Mouse (Mus musculus): Measurements from ENCODE around the gene Emp3.
"Not testable (repeated sequence)": the region's sequence is repeated elsewhere in the genome, so short reads cannot be mapped to it uniquely, and the experiment has no call there.

Emp3 gene

DNA sequence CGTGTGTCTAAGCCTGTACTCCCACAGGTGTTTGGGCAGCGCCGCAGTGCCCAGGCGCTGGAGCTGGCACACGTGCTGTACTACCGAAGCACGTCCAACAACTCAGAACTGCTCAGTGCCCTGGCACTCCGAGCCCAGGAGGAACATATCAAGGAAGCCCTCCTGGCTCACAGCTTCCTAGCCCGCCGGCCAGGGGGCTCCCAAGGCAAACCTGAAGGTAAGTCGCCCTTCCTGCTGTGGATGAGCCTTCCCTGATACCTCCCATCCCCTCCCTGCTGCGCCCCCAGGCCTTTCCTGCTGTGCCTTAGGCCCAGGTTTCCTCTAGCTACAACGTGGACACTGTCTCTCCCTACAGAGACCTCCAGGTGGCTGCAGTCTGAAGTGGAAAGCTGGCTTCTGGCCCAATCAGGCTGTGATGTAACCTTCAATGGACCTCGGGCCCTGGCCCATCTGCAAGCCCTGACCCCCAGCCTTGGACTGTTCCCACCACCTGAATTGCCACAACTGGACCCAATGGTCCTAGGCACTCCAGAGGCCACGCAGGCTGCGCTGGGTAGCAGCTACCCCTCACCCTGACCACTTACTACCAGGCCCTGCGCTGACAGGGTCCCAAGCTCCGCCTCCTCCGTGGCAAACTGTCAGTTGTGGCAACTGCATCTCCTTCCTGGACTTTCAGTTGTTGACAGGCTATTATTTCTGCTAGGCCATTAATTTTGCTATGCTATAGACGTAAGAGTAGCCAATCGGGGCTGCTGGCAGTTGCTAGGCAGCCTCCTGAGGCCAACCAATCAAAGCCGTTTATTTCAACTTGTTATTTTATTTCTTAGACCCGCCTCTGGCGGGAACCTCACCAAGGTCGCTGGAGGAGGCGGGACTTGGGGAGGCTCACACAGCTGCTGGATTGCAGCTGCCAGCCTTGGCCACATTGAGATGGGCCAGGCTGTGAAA lies 4.9 kb downstream of the Emp3 start:
- no peak for DNase-seq (ENCODE audit: extremely low read depth, low read depth)

DNA sequence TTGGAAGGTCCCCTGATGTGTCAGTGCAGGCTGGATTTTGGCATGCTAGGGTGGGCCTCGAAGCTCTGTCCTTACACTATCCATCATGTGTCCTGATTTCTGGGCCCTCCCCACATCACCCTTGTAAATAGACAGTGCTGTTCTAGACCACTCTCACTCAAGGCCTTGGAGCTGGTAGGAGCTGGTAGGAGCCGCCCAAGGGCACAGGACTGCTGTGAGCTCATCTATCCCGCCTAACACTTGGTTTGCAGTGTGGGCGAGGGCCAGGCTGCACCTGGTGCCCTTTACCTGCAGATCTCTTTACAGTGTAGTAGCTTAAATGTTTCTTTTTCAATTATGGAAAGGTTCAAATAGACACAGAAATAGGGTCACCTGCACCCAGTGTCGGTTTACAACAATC lies 6.2 kb downstream of the Emp3 start:
- DNase-seq (ENCODE audit: extremely low read depth, low read depth): no peak

GRCm38 (mm10) chr7:45914067-45914466 lies 7.1 kb downstream of the Emp3 start:
- no peak for DNase-seq (ENCODE audit: extremely low read depth, low read depth)

GRCm38 (mm10) chr7:45909145-45909544 lies 12.1 kb downstream of the Emp3 start:
- DNase-seq (ENCODE audit: extremely low read depth, low read depth): no peak

DNA sequence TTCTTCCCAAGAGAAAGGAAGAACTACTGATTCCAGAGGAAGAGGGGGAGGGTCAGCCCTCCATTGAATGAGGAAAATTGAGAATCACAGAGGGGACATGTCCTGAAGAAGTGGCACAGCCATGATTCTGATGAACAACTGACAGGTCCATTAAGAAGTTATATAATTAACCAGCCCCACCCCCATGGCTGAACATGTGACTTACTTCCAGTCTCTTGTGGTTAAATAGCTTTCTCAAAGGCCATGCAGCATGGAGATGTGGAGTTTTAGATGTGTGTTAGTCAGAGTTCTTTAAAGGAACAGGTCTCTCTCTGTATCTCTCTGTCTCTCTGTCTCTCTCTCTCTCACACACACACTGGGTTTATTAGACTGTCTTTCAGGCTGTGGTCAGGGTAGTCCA lies 12.8 kb downstream of the Emp3 start:
- DNase-seq (ENCODE audit: extremely low read depth, low read depth): no peak

DNA sequence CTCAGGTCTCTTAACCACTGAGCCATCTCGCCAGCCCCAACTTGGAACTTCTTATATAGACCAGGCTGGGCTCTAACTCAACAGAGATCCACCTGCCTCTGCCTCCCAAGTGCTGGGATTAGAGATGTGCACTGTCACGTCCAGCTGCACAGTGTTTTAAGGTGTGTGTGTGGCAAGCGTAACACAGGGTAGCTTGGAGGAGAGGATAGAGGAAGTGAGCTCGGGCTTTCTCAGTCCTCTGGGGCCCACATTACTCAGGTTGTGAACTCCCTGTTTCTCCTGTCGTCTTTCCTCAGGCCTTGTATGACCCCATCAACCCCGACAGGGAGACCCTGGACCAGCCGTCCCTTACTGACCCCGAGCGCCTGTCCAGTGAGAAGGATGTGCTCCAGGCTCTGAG lies 14.6 kb downstream of the Emp3 start:
- no peak for DNase-seq (ENCODE audit: extremely low read depth, low read depth)

- no peak for DNase-seq (ENCODE audit: extremely low read depth, low read depth)
Observed at GRCm38 (mm10) chr7:45902481-45903002, 18.7 kb downstream of the Emp3 start.

DNA sequence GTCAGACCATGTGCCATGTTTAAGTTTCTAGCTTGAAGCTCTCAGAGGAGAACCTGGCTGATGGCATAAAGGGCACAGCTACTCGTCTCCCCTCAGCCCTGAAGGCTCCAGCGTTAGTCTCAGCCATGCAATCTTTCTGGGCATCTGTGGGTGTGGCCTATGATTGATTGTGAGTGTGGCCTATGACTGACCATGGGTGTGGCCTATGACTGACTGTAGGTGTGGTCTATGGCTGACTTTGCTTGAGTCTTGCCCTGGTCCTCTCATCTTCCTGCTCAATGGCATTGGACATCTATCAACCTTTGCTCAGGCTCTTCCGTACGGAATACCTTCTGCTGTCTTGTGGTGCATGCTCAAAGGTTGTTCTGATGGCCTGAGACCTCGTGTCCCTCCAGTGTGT lies 19.6 kb downstream of the Emp3 start:
- DNase-seq (ENCODE audit: extremely low read depth, low read depth): no peak

DNA sequence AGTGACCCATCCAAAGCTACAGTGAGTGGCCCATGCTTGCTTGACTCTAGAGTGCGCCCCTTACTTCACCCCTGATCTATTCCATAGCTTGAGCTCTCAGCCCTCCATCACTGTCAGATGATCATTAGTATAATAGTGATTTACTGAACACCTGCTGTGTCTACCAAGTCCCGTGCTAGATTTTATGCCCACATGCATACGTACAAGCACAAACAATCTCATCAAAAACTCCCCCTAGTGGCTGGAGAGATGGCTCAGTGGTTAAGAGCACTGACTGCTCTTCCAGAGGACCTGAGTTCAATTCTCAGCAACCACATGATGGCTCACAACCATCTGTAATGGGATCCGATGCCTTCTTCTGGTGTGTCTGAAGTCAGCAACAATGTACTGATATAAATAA lies 23.1 kb downstream of the Emp3 start:
- peak; percentile 46 for DNase-seq (ENCODE audit: extremely low read depth, low read depth)

DNA sequence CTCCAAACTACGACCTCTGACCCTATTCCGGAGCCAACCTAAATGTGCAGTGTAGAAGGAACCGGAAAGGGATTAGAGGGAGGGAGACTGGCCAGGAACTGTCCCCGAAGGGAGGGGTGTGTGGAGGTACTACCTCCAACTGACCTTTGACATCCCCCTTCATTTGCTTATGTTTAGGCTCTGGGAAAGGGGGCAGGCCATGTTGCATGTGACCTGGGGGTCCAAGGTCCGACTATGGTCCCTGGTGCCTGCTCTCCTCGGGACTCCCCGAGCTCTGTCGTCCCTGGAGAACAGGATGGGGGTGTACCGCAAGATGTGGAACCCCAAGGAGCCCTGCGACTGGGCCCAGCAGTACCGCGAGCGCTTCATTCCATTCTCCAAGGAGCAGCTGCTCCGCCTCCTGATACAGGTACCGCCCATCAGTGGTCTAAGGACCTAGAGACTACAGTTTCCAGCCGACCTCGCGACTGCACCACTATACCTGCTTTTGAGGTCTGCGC lies 23.9 kb downstream of the Emp3 start:
- DNase-seq (ENCODE audit: extremely low read depth, low read depth): peak; percentile 64

GRCm38 (mm10) chr7:45896517-45897257 lies 24.5 kb downstream of the Emp3 start, which contains the start of the genes Syngr4 and Tmem143:
Gene Syngr4, minus strand, starts transcription at chr7:45896714.
Gene Tmem143, plus strand, starts transcription at chr7:45896941.
- DNase-seq (ENCODE audit: extremely low read depth, low read depth): peak; percentile 96

DNA sequence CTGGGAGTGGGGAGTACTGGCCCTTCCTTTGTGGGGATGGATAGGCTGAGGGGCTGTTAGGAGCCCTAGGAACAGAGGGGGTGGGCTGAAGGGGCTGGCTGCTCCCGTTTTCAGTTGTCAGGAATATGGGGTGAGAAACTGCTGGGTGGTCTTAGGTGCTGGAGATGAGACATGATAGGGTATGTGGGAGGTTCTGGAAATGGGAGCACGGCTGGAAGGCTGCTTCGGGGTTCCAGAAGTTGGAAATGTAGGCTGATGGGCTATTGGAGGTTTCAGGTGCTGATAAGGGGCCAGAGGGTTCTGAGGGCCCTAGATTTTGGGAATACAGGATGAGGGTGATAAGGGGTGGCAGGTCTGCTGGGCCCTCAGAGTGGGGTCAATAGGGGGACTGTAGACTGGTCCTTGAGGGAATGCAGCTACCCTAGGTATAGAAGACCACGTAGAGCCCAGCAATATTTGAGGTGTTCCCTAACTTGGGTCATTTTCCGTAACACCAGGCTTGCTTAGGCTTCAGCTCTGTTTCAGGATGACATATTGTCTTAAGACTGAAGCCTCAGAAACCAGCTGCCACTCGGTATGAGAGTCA lies 25.2 kb downstream of the Emp3 start:
- DNase-seq (ENCODE audit: extremely low read depth, low read depth): no peak

GRCm38 (mm10) chr7:45892651-45893050 lies 28.6 kb downstream of the Emp3 start:
- no peak for DNase-seq (ENCODE audit: extremely low read depth, low read depth)

DNA sequence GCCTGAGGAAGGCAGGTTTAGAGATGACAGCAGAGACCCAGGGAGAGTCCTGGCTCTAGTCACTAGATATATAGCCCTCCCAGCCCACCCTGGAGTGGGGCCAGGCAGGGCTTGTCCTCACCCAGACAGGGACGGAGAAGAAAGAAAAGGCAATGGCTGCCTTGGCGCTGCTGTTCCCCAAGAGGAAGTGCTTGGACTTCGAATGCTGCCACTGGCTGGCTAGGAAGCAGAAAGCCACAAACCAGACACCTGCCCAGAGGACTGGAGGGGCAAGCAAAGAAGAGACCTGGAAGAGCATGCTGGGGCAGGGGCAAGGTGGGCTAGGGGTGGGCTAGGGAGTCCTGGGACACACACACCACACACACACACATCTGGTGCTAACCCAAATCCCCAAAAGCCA lies 34.0 kb downstream of the Emp3 start:
- no peak for DNase-seq (ENCODE audit: extremely low read depth, low read depth)

DNA sequence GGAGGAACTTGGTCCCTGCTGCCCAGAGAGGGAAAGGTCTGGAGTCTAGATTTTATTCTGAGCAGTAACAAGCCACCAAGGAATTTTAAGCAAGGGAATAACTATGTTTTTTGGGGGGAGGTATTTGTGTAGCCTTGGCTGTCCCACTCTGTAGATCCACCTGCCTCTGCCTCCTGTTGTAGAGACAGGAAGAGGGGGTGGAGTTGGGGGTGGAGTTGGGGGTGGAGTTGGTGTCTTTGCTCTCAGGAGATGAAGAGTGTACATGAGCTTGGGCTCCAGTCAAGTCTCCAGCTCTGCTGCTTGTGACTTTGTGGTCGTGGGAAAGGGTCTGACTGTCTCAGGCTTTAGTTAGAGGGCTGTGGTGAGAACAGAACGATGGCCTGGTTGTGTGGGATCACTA lies 40.2 kb downstream of the Emp3 start:
- DNase-seq (ENCODE audit: extremely low read depth, low read depth): no peak

DNA sequence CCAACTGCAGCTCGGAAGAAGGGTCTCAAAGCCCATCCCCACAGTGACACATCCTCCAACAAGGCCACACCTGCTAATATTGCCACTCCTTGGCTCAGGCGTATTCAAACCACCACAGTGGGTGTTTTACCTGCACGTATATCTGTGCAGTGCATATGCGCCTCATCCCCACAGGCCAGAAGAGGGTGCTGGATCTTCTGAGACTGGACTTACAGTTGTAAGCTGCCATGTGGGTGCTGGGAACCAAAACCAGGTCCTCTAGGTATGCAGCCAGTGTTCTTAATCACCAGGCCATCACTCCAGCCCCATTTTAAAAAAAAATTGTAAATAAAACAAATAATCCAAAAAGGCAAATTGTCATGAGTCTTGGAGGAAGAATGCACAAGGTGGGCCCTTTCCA lies 40.7 kb downstream of the Emp3 start:
- no peak for DNase-seq (ENCODE audit: extremely low read depth, low read depth)

GRCm38 (mm10) chr7:45878278-45878677 lies 42.9 kb downstream of the Emp3 start, which contains the start of gene Grin2d:
Gene Grin2d, minus strand, starts transcription at chr7:45878378.
- DNase-seq (ENCODE audit: extremely low read depth, low read depth): not testable (repeated sequence)

- DNase-seq (ENCODE audit: extremely low read depth, low read depth): no peak
Observed at GRCm38 (mm10) chr7:45876895-45877294, 44.3 kb downstream of the Emp3 start.

DNA sequence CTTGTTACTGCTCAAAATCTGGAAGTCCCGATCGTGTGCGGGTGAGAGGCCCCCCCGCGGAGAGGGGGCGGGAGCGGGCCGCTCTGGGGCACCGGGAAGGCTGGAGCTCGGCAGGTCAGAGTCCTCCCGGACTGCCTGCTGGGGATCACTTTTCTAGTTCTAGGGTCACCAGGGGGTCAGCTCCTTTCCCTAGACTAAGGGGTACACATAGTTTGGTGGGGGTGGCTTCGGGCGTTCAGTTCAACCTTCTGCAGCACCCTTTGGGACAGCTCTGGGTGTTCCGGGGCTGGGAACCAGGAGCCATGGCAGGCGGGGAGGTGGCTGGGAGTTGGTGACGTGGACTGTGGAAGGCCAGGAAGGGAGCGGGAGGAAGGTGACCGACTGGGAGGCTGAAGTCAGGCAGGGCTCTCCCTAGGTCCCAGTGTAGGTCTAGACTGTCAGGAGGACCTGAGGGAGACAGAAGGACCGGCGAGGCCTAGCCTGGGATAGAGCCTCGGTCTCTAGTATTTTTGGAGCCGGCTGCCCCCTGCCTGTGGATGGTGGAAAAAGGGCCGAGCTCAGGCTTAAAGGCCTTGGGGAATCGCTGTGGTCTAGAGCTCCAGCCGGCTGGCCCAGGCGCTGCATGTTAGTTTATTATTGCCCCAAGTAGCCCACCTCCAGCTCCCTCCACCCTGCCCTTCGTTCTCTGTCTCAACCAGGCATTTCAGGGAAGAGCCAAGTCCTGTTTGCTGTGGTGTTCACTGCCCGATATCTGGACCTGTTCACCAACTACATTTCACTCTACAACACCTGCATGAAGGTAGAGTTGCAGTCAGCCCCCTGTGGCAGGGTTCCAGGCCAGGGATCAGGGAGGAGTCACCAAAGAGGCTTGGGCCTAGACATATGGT lies 47.9 kb downstream of the Emp3 start:
- peak; percentile 10 for DNase-seq (ENCODE audit: extremely low read depth, low read depth)

GRCm38 (mm10) chr7:45872624-45873023 lies 48.6 kb downstream of the Emp3 start, which contains the start of gene Kdelr1:
Gene Kdelr1, plus strand, starts transcription at chr7:45872772.
- peak; percentile 61 for DNase-seq (ENCODE audit: extremely low read depth, low read depth)

Measured in MEL-GATA-1-ER (cell line).